Mouse (Mus musculus) bone marrow macrophage, adult 2 months (primary cell): ENCODE data around the gene Zfp473.

ENCODE experiments used
- CTCF ChIP-seq: IDR thresholded peaks from 2 replicates; pipeline ENCODE4 v1.5.1; 2012; ENCODE audit warnings: low read depth, mild to moderate bottlenecking, low read length, moderate library complexity
- POLR2A ChIP-seq: IDR thresholded peaks from 2 replicates; pipeline ENCODE4 v1.6.1; 2012; ENCODE audit warnings: mild to moderate bottlenecking, low read depth, low read length, borderline replicate concordance

DNA sequence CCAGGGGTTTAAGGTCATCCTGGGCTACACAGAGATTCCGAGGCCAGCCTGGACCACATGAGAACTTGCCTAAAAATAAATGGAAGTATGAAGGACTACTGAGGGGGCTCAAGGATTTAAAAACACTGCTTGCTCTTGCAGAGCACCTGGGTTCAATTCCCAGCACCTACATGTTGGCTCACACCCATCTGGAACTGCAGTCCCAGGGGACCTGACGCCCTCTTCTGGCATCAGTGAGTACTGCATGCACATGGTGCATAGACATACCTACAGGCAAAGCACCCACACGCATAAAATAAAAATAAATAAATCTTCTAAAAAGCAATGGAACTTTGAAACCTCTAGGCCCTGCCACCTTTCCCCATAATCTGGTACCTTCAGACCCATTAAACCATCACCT lies 62.0 kb downstream of the Zfp473 start:
- TF ChIP-seq POLR2A (no peak), CTCF (no peak)
